Mouse (Mus musculus): ENCODE measurements around the gene Ccdc30. TPM values are rescaled to one million over a fixed set of nuclear protein-coding genes. Genes with fewer than 3 reads are reported as not detected.

The Ccdc30 gene
- polyA plus RNA-seq, 1 experiment from 2014 or later, result 10.5 TPM

- peaks cover 4% of the 10 kb centered on the region; the same call in 1 of the 2 replicates for H3K27me3 ChIP-seq
- H3K9ac ChIP-seq, result peak overlapping the region; percentile 31
- H3K4me3 ChIP-seq (replicated peaks), result peak overlapping the region; percentile 43
- WGBS, result 6% methylated on average over 30 of the region's 30 CpGs
- peak overlapping the region; percentile 63 for H3K4me2 ChIP-seq (replicated peaks)
- no peak for ATAC-seq (ENCODE audit: insufficient number of reproducible peaks, low FRiP score, low TSS enrichment, low read depth)
- H3K27ac ChIP-seq (replicated peaks), result peak overlapping the region; percentile 39
- no peaks in the 10 kb centered on the region for H3K36me3 ChIP-seq
- H3K9me3 ChIP-seq (replicated peaks), result no peaks in the 10 kb centered on the region
- peaks cover 12% of the 10 kb centered on the region; the same call in 1 of the 2 replicates for H3K4me1 ChIP-seq
These were observed 55.9 kb downstream of the Ccdc30 start for GRCm38 (mm10) chr4:119359196-119359971.

GRCm38 (mm10) chr4:119345508-119345907 is 69.8 kb downstream of the Ccdc30 start:
- Histone ChIP-seq H3K4me3 (replicated peaks) (no peak overlapping the region), H3K4me1 (no peaks in the 10 kb centered on the region), H3K4me2 (replicated peaks) (no peak overlapping the region), H3K9me3 (replicated peaks) (no peaks in the 10 kb centered on the region), H3K9ac (no peak overlapping the region), H3K27ac (replicated peaks) (no peak overlapping the region), H3K36me3 (no peaks in the 10 kb centered on the region), H3K27me3 (no peaks in the 10 kb centered on the region)
- WGBS, result 84% methylated on average over 6 of the region's 6 CpGs
- no peak for ATAC-seq (ENCODE audit: insufficient number of reproducible peaks, low FRiP score, low TSS enrichment, low read depth)

GRCm38 (mm10) chr4:119338861-119339361 is 76.4 kb downstream of the Ccdc30 start:
- H3K9me3 ChIP-seq (replicated peaks), result no peaks in the 10 kb centered on the region
- peak; percentile 34; the same call in 1 of the 2 replicates for ATAC-seq (ENCODE audit: insufficient number of reproducible peaks, low FRiP score, low TSS enrichment, low read depth)
- peak overlapping the region; percentile 37 for H3K4me2 ChIP-seq (replicated peaks)
- no peak overlapping the region for H3K9ac ChIP-seq
- H3K4me3 ChIP-seq (replicated peaks), result 0 out of 2 replicates have a peak overlapping the region, but pooled peaks have one; percentile 6
- H3K27ac ChIP-seq (replicated peaks), result no peak overlapping the region
- H3K4me1 ChIP-seq, result peaks cover 8% of the 10 kb centered on the region; the same call in 1 of the 2 replicates
- H3K27me3 ChIP-seq, result no peaks in the 10 kb centered on the region
- 1% methylated on average over 10 of the region's 10 CpGs for WGBS
- no peaks in the 10 kb centered on the region for H3K36me3 ChIP-seq

- Histone ChIP-seq H3K4me1 (peaks cover 8% of the 10 kb centered on the region; the same call in 1 of the 2 replicates), H3K9ac (no peak overlapping the region), H3K4me3 (replicated peaks) (0 out of 2 replicates have a peak overlapping the region, but pooled peaks have one; percentile 6), H3K27me3 (no peaks in the 10 kb centered on the region), H3K4me2 (replicated peaks) (peak overlapping the region; percentile 37), H3K27ac (replicated peaks) (no peak overlapping the region), H3K36me3 (no peaks in the 10 kb centered on the region), H3K9me3 (replicated peaks) (no peaks in the 10 kb centered on the region)
- 61% methylated on average over 4 of the region's 4 CpGs for WGBS
- no peak for ATAC-seq (ENCODE audit: insufficient number of reproducible peaks, low FRiP score, low TSS enrichment, low read depth)
These were observed 76.9 kb downstream of the Ccdc30 start for GRCm38 (mm10) chr4:119338422-119338821.

- no peak overlapping the region for H3K9ac ChIP-seq
- no peaks in the 10 kb centered on the region for H3K9me3 ChIP-seq (replicated peaks)
- no peak overlapping the region for H3K27ac ChIP-seq (replicated peaks)
- no peak overlapping the region for H3K4me2 ChIP-seq (replicated peaks)
- H3K27me3 ChIP-seq, result no peaks in the 10 kb centered on the region
- no peaks in the 10 kb centered on the region for H3K36me3 ChIP-seq
- 0 out of 2 replicates have a peak, but pooled peaks cover 1% of the 10 kb centered on the region for H3K4me1 ChIP-seq
- ATAC-seq (ENCODE audit: insufficient number of reproducible peaks, low FRiP score, low TSS enrichment, low read depth), result no peak
- no peak overlapping the region for H3K4me3 ChIP-seq (replicated peaks)
- 82% methylated on average over 6 of the region's 6 CpGs for WGBS
These were observed 81.8 kb downstream of the Ccdc30 start for GRCm38 (mm10) chr4:119333487-119333886.

GRCm38 (mm10) chr4:119320896-119321550 is 94.3 kb downstream of the Ccdc30 start:
- 20% methylated on average over 10 of the region's 10 CpGs for WGBS
- Histone ChIP-seq H3K27ac (replicated peaks) (peak overlapping the region; percentile 92), H3K4me2 (replicated peaks) (peak overlapping the region; percentile 74), H3K9ac (peak overlapping the region; percentile 50), H3K36me3 (peaks cover 12% of the 10 kb centered on the region; the same call in 1 of the 2 replicates), H3K4me3 (replicated peaks) (peak overlapping the region; percentile 62), H3K27me3 (no peaks in the 10 kb centered on the region; the same call in 1 of the 2 replicates), H3K4me1 (peaks cover 14% of the 10 kb centered on the region), H3K9me3 (replicated peaks) (no peaks in the 10 kb centered on the region)
- ATAC-seq (ENCODE audit: insufficient number of reproducible peaks, low FRiP score, low TSS enrichment, low read depth), result peak; percentile 25; the same call in 1 of the 2 replicates

GRCm38 (mm10) chr4:119320131-119320830 is 95.0 kb downstream of the Ccdc30 start, which contains the start of gene Ppih:
Ppih (minus strand) TSS chr4:119320546.
- H3K9me3 ChIP-seq (replicated peaks), result no peaks in the 10 kb centered on the region
- H3K4me2 ChIP-seq (replicated peaks), result peak within 1 kb of the TSS; percentile 74
- H3K4me3 ChIP-seq (replicated peaks), result peak within 1 kb of the TSS; percentile 62
- H3K27me3 ChIP-seq, result no peaks in the 10 kb centered on the region; the same call in 1 of the 2 replicates
- H3K4me1 ChIP-seq, result peaks cover 14% of the 10 kb centered on the region
- peak within 1 kb of the TSS; percentile 92 for H3K27ac ChIP-seq (replicated peaks)
- whole genome bisulfite sequencing, result 1% methylated on average over 44 of the region's 44 CpGs
- ATAC-seq (ENCODE audit: insufficient number of reproducible peaks, low FRiP score, low TSS enrichment, low read depth), result peak; percentile 95
- peak within 1 kb of the TSS; percentile 50 for H3K9ac ChIP-seq
- H3K36me3 ChIP-seq, result peaks cover 20% of the 10 kb centered on the region

GRCm38 (mm10) chr4:119313756-119314155 is 101.6 kb downstream of the Ccdc30 start:
- no peaks in the 10 kb centered on the region for H3K27me3 ChIP-seq
- peaks cover 61% of the 10 kb centered on the region for H3K36me3 ChIP-seq
- no peak overlapping the region for H3K4me3 ChIP-seq (replicated peaks)
- H3K9ac ChIP-seq, result no peak overlapping the region
- H3K4me1 ChIP-seq, result no peaks in the 10 kb centered on the region
- no peak overlapping the region for H3K4me2 ChIP-seq (replicated peaks)
- 72% methylated on average over 1 of the region's 1 CpGs for WGBS
- no peak for ATAC-seq (ENCODE audit: insufficient number of reproducible peaks, low FRiP score, low TSS enrichment, low read depth)
- H3K9me3 ChIP-seq (replicated peaks), result no peaks in the 10 kb centered on the region
- no peak overlapping the region for H3K27ac ChIP-seq (replicated peaks)

GRCm38 (mm10) chr4:119305418-119305817 is 109.9 kb downstream of the Ccdc30 start:
- H3K36me3 ChIP-seq, result peaks cover 27% of the 10 kb centered on the region; the same call in 1 of the 2 replicates
- no peak overlapping the region for H3K4me3 ChIP-seq (replicated peaks)
- 62% methylated on average over 5 of the region's 5 CpGs for WGBS
- H3K4me1 ChIP-seq, result no peaks in the 10 kb centered on the region
- H3K9me3 ChIP-seq (replicated peaks), result no peaks in the 10 kb centered on the region
- ATAC-seq (ENCODE audit: insufficient number of reproducible peaks, low FRiP score, low TSS enrichment, low read depth), result no peak
- H3K9ac ChIP-seq, result no peak overlapping the region
- no peak overlapping the region for H3K4me2 ChIP-seq (replicated peaks)
- no peaks in the 10 kb centered on the region for H3K27me3 ChIP-seq
- no peak overlapping the region for H3K27ac ChIP-seq (replicated peaks)

- no peaks in the 10 kb centered on the region for H3K4me1 ChIP-seq
- H3K27me3 ChIP-seq, result no peaks in the 10 kb centered on the region
- H3K27ac ChIP-seq (replicated peaks), result no peak overlapping the region
- H3K9ac ChIP-seq, result no peak overlapping the region
- no peak for ATAC-seq (ENCODE audit: insufficient number of reproducible peaks, low FRiP score, low TSS enrichment, low read depth)
- H3K4me2 ChIP-seq (replicated peaks), result no peak overlapping the region
- H3K36me3 ChIP-seq, result 0 out of 2 replicates have a peak, but pooled peaks cover 12% of the 10 kb centered on the region
- H3K4me3 ChIP-seq (replicated peaks), result no peak overlapping the region
- WGBS, result 93% methylated on average over 8 of the region's 8 CpGs
- no peaks in the 10 kb centered on the region for H3K9me3 ChIP-seq (replicated peaks)
These were observed 112.0 kb downstream of the Ccdc30 start for GRCm38 (mm10) chr4:119303291-119303690.

All from embryonic facial prominence, embryonic 15.5 days (tissue).